Mouse (Mus musculus) C2C12 (cell line): ENCODE measurements around the gene Atp10a. TPM values are rescaled to one million over a fixed set of nuclear protein-coding genes. Genes with fewer than 3 reads are reported as not detected.

Experiments used
- H3K27me3 ChIP-seq: one replicate; pipeline ENCODE4 v1.6.1; 2011; ENCODE audit not compliant: control insufficient read depth, insufficient read depth, insufficient read length
- H3K36me3 ChIP-seq: one replicate; pipeline ENCODE4 v1.6.1; 2011; ENCODE audit not compliant: control insufficient read depth, insufficient read depth
- H3K4me3 ChIP-seq: one replicate; pipeline ENCODE4 v1.5.1; 2011; ENCODE audit warnings: mild to moderate bottlenecking, control low read depth; ENCODE audit not compliant: poor library complexity, insufficient read depth, severe bottlenecking
- H3K79me2 ChIP-seq: one replicate; pipeline ENCODE4 v1.6.1; 2011; ENCODE audit not compliant: control insufficient read depth, insufficient read depth
- H3K79me3 ChIP-seq: one replicate; pipeline ENCODE4 v1.6.1; 2011; ENCODE audit warnings: low read depth, control low read depth
- H3ac ChIP-seq: one replicate; pipeline ENCODE3; 2011; ENCODE audit warnings: low read depth; ENCODE audit not compliant: control insufficient read depth, insufficient read length
- CEBPB ChIP-seq: IDR thresholded peaks from one replicate; pipeline ENCODE4 v1.6.1; 2011; ENCODE audit warnings: low read depth, mild to moderate bottlenecking, control low read depth, moderate library complexity
- CTCF ChIP-seq: IDR thresholded peaks from one replicate; pipeline ENCODE4 v1.5.1; 2011; ENCODE audit not compliant: control insufficient read depth, insufficient read depth, insufficient read length
- FOSL1 ChIP-seq: IDR thresholded peaks from one replicate; pipeline ENCODE4 v1.8.0; 2011; ENCODE audit warnings: mild to moderate bottlenecking, low read length; ENCODE audit not compliant: poor library complexity, insufficient read depth, severe bottlenecking
- MAX ChIP-seq: IDR thresholded peaks from one replicate; pipeline ENCODE4 v1.6.1; 2011; ENCODE audit warnings: mild to moderate bottlenecking, control low read depth
- MYOD1 ChIP-seq: IDR thresholded peaks from one replicate; pipeline ENCODE4 v1.6.1; 2011; ENCODE audit warnings: low read depth; ENCODE audit not compliant: control insufficient read depth, insufficient read length
- MYOG ChIP-seq: IDR thresholded peaks from one replicate; pipeline ENCODE4 v1.6.1; 2011; ENCODE audit not compliant: control insufficient read depth, insufficient read length; ENCODE audit errors: extremely low read depth
- USF1 ChIP-seq: IDR thresholded peaks from one replicate; pipeline ENCODE4 v1.6.1; 2011; ENCODE audit warnings: low read depth, mild to moderate bottlenecking, control low read depth, moderate library complexity
- long read RNA-seq, 2 experiments: library from polyadenylated mRNA; unstranded; transcript quantifications; one replicate each; pipeline ENCODE4 v2.0.0; 2019 to 2020
- polyA plus RNA-seq: library from polyadenylated mRNA; unstranded; fragments of >200 nt; fragmentation: generic; extraction: Trizol; gene quantifications from one replicate; pipeline ENCODE4 v1.2.1, GENCODE M21; 2012; ENCODE audit warnings: missing spikeins

The Atp10a gene
- polyA plus RNA-seq, result 5.5 TPM
- long read RNA-seq, experiment 1, partial matches to known transcripts, result 0 of 1 reads
- long read RNA-seq, experiment 1, other reads (novel, unspliced or antisense), result 1 of 1 reads
- long read RNA-seq, experiment 2, full-length matches to known transcripts, result 39 of 54 reads
- long read RNA-seq, experiment 2, partial matches to known transcripts, result 3 of 54 reads
- long read RNA-seq, experiment 2, other reads (novel, unspliced or antisense), result 12 of 54 reads

GRCm38 (mm10) chr7:58655866-58656265 lies at the start of gene Atp10a:
Atp10a (plus strand) TSS chr7:58656166.
- Histone ChIP-seq H3ac (no peak within 1 kb of the TSS), H3K27me3 (no peaks in the 10 kb centered on the region), H3K4me3 (no peak within 1 kb of the TSS), H3K79me2 (peaks cover 21% of the 10 kb centered on the region), H3K79me3 (peaks cover 7% of the 10 kb centered on the region), H3K36me3 (no peaks in the 10 kb centered on the region)
- TF ChIP-seq FOSL1 (no peak), MYOG (no peak), USF1 (no peak), MYOD1 (no peak), CEBPB (no peak), CTCF (no peak), MAX (no peak)

- Histone ChIP-seq H3K79me2 (no peaks in the 10 kb centered on the region), H3K4me3 (no peak overlapping the region), H3ac (no peak overlapping the region), H3K36me3 (no peaks in the 10 kb centered on the region), H3K79me3 (no peaks in the 10 kb centered on the region), H3K27me3 (no peaks in the 10 kb centered on the region)
- no peak for TF ChIP-seq USF1
- no peak for TF ChIP-seq MYOG
- no peak for TF ChIP-seq MAX
- no peak for TF ChIP-seq CTCF
- TF ChIP-seq FOSL1, result no peak
- no peak for TF ChIP-seq MYOD1
- TF ChIP-seq CEBPB, result no peak
Measured at GRCm38 (mm10) chr7:58618048-58618447, 37.9 kb upstream of the Atp10a start.

- Histone ChIP-seq H3ac (no peak overlapping the region), H3K79me2 (no peaks in the 10 kb centered on the region), H3K79me3 (no peaks in the 10 kb centered on the region), H3K4me3 (no peak overlapping the region), H3K36me3 (no peaks in the 10 kb centered on the region), H3K27me3 (no peaks in the 10 kb centered on the region)
- TF ChIP-seq MYOD1 (peak; percentile 47), CTCF (no peak), FOSL1 (no peak)
Measured at GRCm38 (mm10) chr7:58626305-58627155, 29.4 kb upstream of the Atp10a start.

- Histone ChIP-seq H3K4me3 (no peak overlapping the region), H3ac (no peak overlapping the region), H3K79me3 (no peaks in the 10 kb centered on the region), H3K27me3 (no peaks in the 10 kb centered on the region), H3K79me2 (no peaks in the 10 kb centered on the region), H3K36me3 (no peaks in the 10 kb centered on the region)
- TF ChIP-seq USF1 (no peak), MYOG (no peak), CTCF (no peak), MAX (no peak), FOSL1 (no peak), CEBPB (no peak), MYOD1 (no peak)
Measured at GRCm38 (mm10) chr7:58627381-58627780, 28.6 kb upstream of the Atp10a start.

- Histone ChIP-seq H3K4me3 (no peak overlapping the region), H3K79me2 (no peaks in the 10 kb centered on the region)
Measured at GRCm38 (mm10) chr7:58629233-58629632, 26.7 kb upstream of the Atp10a start.

GRCm38 (mm10) chr7:58633683-58634082 lies 22.3 kb upstream of the Atp10a start:
- Histone ChIP-seq H3K4me3 (no peak overlapping the region), H3ac (no peak overlapping the region), H3K36me3 (no peaks in the 10 kb centered on the region), H3K79me2 (no peaks in the 10 kb centered on the region), H3K27me3 (no peaks in the 10 kb centered on the region), H3K79me3 (no peaks in the 10 kb centered on the region)
- no peak for TF ChIP-seq CTCF
- no peak for TF ChIP-seq MYOG
- TF ChIP-seq CEBPB, result no peak
- TF ChIP-seq USF1, result no peak
- TF ChIP-seq MAX, result no peak
- no peak for TF ChIP-seq FOSL1
- no peak for TF ChIP-seq MYOD1

More at GRCm38 (mm10) chr7:58629233-58629632, 26.7 kb upstream of the Atp10a start:
- TF ChIP-seq USF1 (no peak), MYOD1 (no peak), MAX (no peak), FOSL1 (no peak), CTCF (no peak), MYOG (no peak), CEBPB (no peak)
- no peaks in the 10 kb centered on the region for H3K27me3 ChIP-seq
- no peak overlapping the region for H3ac ChIP-seq
- no peaks in the 10 kb centered on the region for H3K79me3 ChIP-seq
- H3K36me3 ChIP-seq, result no peaks in the 10 kb centered on the region
